Mouse (Mus musculus) olfactory bulb, adult 2 months (tissue): Measurements from ENCODE around the gene Ppp1r11.

Source experiments
- CTCF ChIP-seq: fragments of 200-500 bp; IDR thresholded peaks from 2 replicates; pipeline ENCODE4 v1.5.1; 2012; ENCODE audit warnings: low read depth, mild to moderate bottlenecking, low read length, moderate library complexity; ENCODE audit not compliant: insufficient read depth
- POLR2A ChIP-seq: fragments of 200-500 bp; IDR thresholded peaks from 2 replicates; pipeline ENCODE4 v1.6.1; 2012; ENCODE audit warnings: mild to moderate bottlenecking, low read depth, low read length, moderate library complexity; ENCODE audit not compliant: insufficient read depth

DNA sequence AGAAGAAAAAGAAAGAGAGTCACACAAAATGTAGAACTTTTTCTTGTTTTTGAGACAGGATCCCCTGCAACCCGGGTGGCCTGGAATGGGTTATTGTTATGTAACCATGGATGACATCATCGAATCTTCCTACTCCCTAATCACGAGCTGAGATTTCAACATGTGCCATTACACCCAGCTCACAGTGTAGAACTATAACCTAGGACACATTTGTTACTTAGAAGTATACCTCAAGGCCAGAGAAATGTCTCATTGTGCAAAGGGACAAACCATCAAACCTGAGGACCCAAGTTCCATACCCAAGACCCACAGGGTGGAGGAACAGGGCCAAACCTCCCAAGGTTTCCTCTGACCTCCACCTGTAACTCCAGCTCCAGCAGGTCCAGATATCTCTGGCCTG lies 47.9 kb downstream of the Ppp1r11 start:
- TF ChIP-seq POLR2A (no peak), CTCF (no peak)
